Mouse (Mus musculus) cerebellum, postnatal 4 days (tissue): ENCODE data around the gene Rem2.

Source experiments
- DNase-seq, 2 experiments: peaks; one replicate each; pipeline ENCODE4 v3.0.0; 2022; ENCODE audit warnings: low spot score in 2 of 2, mixed read lengths in 1 of 2

Gene Rem2

GRCm38 (mm10) chr14:54488350-54488749, 12.4 kb downstream of the Rem2 start:
- DNase-seq: no peak

- no peak for DNase-seq
These were observed 16.6 kb downstream of the Rem2 start for GRCm38 (mm10) chr14:54492345-54493131.

GRCm38 (mm10) chr14:54493236-54493635, 17.3 kb downstream of the Rem2 start:
- no peak for DNase-seq

- peak; percentile 42 to 67 for DNase-seq
These were observed 18.3 kb downstream of the Rem2 start for GRCm38 (mm10) chr14:54494234-54494633.

GRCm38 (mm10) chr14:54496706-54497105, 20.8 kb downstream of the Rem2 start:
- no peak for DNase-seq

- no peak for DNase-seq
These were observed 23.4 kb downstream of the Rem2 start for GRCm38 (mm10) chr14:54499330-54499729.

GRCm38 (mm10) chr14:54501365-54501764, 25.5 kb downstream of the Rem2 start:
- no peak for DNase-seq

- DNase-seq: no peak
These were observed 27.2 kb downstream of the Rem2 start for GRCm38 (mm10) chr14:54503092-54503491.

- no peak for DNase-seq
These were observed 33.9 kb downstream of the Rem2 start for GRCm38 (mm10) chr14:54509774-54510173.

GRCm38 (mm10) chr14:54516710-54517310, 40.9 kb downstream of the Rem2 start:
- DNase-seq: no peak

- DNase-seq: no peak
These were observed 47.7 kb downstream of the Rem2 start for GRCm38 (mm10) chr14:54523600-54523999.

GRCm38 (mm10) chr14:54527227-54528006, 51.5 kb downstream of the Rem2 start:
- peak in 1 of 2 experiments; percentile 46 for DNase-seq

- no peak for DNase-seq
These were observed 52.1 kb downstream of the Rem2 start for GRCm38 (mm10) chr14:54528007-54528393.

GRCm38 (mm10) chr14:54528446-54529111, 52.7 kb downstream of the Rem2 start:
- DNase-seq: peak; percentile 84 to 90
